Mouse (Mus musculus) lung, embryonic 14.5 days (tissue): ENCODE data around the gene Arnt2. TPM values are rescaled to one million over a fixed set of nuclear protein-coding genes. Genes with fewer than 3 reads are reported as not detected.

Experiments used
- ATAC-seq: fragments of 200-750 bp; cut with Nextera tagmentation; 2 replicates; pipeline ENCODE4 v1.8.0; 2017; ENCODE audit warnings: mild to moderate bottlenecking, moderate TSS enrichment, moderate library complexity; ENCODE audit not compliant: insufficient read depth
- DNase-seq: peaks from one replicate; pipeline ENCODE4 v3.0.0-alpha.2; 2015
- H3K27ac ChIP-seq: fragments of 300-500 bp; sonication (generic); 2 replicates; pipeline ENCODE4 v1.5.1; 2014; ENCODE audit warnings: low read depth, mild to moderate bottlenecking, moderate library complexity
- H3K27me3 ChIP-seq: fragments of 300-500 bp; sonication (generic); 2 replicates; pipeline ENCODE4 v1.6.1; 2014; ENCODE audit warnings: low read length, control low read depth; ENCODE audit not compliant: insufficient read depth
- H3K36me3 ChIP-seq: fragments of 300-500 bp; sonication (generic); 2 replicates; pipeline ENCODE4 v1.6.1; 2014; ENCODE audit warnings: control low read depth; ENCODE audit not compliant: insufficient read depth
- H3K4me1 ChIP-seq: fragments of 300-500 bp; sonication (generic); 2 replicates; pipeline ENCODE4 v1.6.1; 2014; ENCODE audit warnings: antibody characterized with exemption, control low read depth; ENCODE audit not compliant: insufficient read depth
- H3K4me2 ChIP-seq: fragments of 300-500 bp; sonication (generic); 2 replicates; pipeline ENCODE4 v1.6.1; 2014; ENCODE audit warnings: mild to moderate bottlenecking
- H3K4me3 ChIP-seq: fragments of 300-500 bp; sonication (generic); 2 replicates; pipeline ENCODE4 v1.5.1; 2014; ENCODE audit warnings: low read depth, low read length
- H3K9ac ChIP-seq: fragments of 300-500 bp; sonication (generic); 2 replicates; pipeline ENCODE4 v1.6.1; 2014
- H3K9me3 ChIP-seq: fragments of 300-500 bp; sonication (generic); 2 replicates; pipeline ENCODE4 v1.6.1; 2016; ENCODE audit warnings: low read depth, low read length, control low read depth
- CTCF ChIP-seq: IDR thresholded peaks from 2 replicates; pipeline ENCODE4 v1.5.1; 2016; ENCODE audit warnings: antibody characterized with exemption, low read depth
- WGBS: fragments of 180-500 bp; shearing (Covaris S2); extraction: QIAGEN DNeasy Blood & Tissue Kit; methylation state at CpG from one replicate; pipeline ENCODE4 v1.1.7; 2014; 5-methylcytosine and 5-hydroxymethylcytosine counted together
- polyA plus RNA-seq: library from polyadenylated mRNA; unstranded; fragments of >200 nt; fragmentation: Nextera tagmentation; extraction: Ambion mirVana; gene quantifications from 2 replicates; pipeline ENCODE4 v1.2.1, GENCODE M21; 2014

The Arnt2 gene
- polyA plus RNA-seq, 1 experiment from 2014 or later = 14.4 TPM

DNA sequence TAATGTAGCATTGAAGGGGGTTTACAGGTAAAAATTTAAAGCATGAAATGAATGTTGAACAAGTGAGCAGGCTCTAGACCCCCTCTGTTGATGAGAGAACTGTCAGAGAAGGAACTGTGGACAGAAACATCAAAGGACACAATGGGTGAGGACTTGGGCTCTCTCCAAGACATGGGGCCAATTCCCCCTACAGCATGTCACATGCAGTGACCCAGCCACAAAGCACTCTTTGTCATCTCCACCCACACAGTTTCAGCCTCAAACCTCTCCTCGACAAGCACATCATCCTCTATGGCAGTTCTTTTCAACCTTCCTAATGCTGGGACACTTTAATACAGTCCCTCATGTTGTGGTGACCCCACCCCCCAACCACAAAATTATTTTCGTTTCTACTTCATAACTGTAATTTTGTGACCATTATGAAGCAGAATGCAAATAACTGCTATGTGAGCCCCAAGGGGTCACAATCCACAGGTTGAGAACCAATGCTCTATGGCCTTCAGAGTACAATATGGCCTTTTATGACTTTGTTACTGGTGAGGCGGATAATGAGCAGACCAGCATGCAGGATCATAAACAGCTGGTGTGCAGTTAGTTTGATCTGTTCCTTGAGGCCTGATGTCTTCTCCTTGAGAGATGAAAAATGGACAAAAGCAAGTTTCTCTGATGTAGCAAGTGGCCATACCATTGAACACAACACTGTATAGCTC is 10.8 kb upstream of the Arnt2 start:
- Histone ChIP-seq H3K9ac (no peak overlapping the region), H3K9me3 (no peaks in the 10 kb centered on the region), H3K27ac (no peak overlapping the region), H3K4me3 (no peak overlapping the region), H3K4me2 (no peak overlapping the region), H3K27me3 (no peaks in the 10 kb centered on the region), H3K36me3 (no peaks in the 10 kb centered on the region), H3K4me1 (no peaks in the 10 kb centered on the region)
- no peak for TF ChIP-seq CTCF
- 0 out of 2 replicates have a peak, but pooled peaks have one; percentile 44 for ATAC-seq
- DNase-seq = no peak
- 64% methylated on average over 3 of the region's 3 CpGs for WGBS

DNA sequence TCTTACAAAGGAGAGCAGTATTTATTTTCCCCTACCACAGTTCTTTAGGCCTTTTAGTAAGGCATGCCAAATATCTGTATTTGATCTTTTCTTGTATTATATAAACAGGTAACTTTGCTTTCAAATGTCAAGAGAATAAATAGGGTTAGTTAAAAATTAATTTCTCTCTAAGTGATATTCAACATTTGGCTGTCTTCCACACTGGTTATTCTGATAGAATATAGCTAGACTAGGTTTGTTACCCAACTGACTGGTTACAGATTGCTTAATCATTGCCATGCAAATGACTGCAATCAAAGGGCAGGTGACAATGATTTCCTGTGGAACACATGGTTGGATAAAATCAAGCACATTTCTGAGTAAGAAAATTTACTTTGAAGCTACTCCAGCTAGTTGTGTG is 7.5 kb upstream of the Arnt2 start:
- no peaks in the 10 kb centered on the region for H3K4me1 ChIP-seq
- no peak overlapping the region for H3K4me2 ChIP-seq
- H3K4me3 ChIP-seq = no peak overlapping the region
- H3K36me3 ChIP-seq = no peaks in the 10 kb centered on the region
- DNase-seq (no peak), ATAC-seq (no peak)
- no peak overlapping the region for H3K27ac ChIP-seq
- TF ChIP-seq CTCF = no peak
- H3K9ac ChIP-seq = no peak overlapping the region
- H3K27me3 ChIP-seq = no peaks in the 10 kb centered on the region
- no peaks in the 10 kb centered on the region for H3K9me3 ChIP-seq

DNA sequence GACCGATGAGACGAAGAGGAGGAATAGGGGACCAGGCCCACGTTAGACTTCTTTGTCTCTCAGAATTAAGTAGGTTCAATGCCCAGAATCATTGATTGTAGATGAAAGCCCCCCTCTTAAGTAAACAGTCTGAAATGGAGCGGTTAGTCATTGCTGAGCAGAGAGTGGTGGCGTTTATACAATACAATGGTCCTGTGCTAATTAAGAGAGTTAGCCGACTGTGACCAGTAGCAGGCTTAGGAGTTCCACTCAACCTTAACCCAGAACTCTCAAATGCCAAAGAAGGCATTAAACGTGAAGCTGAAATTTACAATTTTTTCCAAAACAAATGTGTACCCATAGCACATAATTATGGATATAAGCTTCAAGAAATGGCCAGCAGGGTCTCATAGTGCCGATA is 2.6 kb upstream of the Arnt2 start:
- ATAC-seq (no peak), DNase-seq (no peak)
- WGBS = 76% methylated on average over 8 of the region's 8 CpGs
- no peak for TF ChIP-seq CTCF
- H3K27me3 ChIP-seq = no peaks in the 10 kb centered on the region; the same call in 1 of the 2 replicates
- H3K27ac ChIP-seq = no peak overlapping the region
- H3K9me3 ChIP-seq = no peaks in the 10 kb centered on the region
- H3K36me3 ChIP-seq = no peaks in the 10 kb centered on the region
- peaks cover 7% of the 10 kb centered on the region for H3K4me1 ChIP-seq
- H3K9ac ChIP-seq = no peak overlapping the region
- no peak overlapping the region for H3K4me3 ChIP-seq
- no peak overlapping the region for H3K4me2 ChIP-seq

DNA sequence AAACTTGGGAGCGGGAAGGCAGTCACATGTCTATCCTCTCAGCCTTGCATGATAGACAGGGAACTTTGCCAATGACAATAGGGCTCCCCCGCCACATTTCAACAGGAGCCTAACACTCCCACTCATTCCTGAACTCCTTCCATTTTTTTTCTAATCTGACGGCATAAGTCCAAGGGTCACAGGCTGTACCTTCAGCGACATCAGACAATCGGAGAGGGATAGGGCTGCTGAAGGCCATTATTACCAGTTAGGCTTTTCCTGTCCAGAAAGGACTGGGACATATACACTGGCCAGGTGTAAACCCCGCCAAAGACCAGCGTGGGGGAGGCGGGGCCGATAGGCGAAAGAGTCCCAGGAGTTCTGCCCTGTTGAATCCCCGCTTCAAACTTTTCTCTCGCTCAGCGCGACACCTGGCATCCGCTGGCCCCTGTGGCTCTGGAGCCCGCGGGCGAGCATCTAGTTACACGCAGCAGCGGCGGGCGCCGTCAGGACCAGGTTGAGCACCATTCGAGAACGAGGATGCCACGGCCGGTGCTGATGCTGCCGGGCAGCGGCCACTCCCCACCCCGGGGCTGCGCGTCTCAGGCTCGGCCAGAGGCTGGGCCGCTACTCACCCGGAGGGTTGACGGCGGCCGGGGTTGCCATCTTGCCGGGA is 608 bp downstream of the Arnt2 start:
- peak overlapping the region; percentile 63 for H3K4me3 ChIP-seq
- TF ChIP-seq CTCF = no peak
- peak; percentile 74 for DNase-seq
- peak overlapping the region; percentile 77 for H3K4me2 ChIP-seq
- H3K27ac ChIP-seq = peak overlapping the region; percentile 86
- no peaks in the 10 kb centered on the region for H3K36me3 ChIP-seq
- ATAC-seq = peak; percentile 80
- H3K9me3 ChIP-seq = no peaks in the 10 kb centered on the region
- H3K27me3 ChIP-seq = no peaks in the 10 kb centered on the region; the same call in 1 of the 2 replicates
- WGBS = 2% methylated on average over 30 of the region's 39 CpGs
- H3K4me1 ChIP-seq = peaks cover 7% of the 10 kb centered on the region
- H3K9ac ChIP-seq = peak overlapping the region; percentile 89

DNA sequence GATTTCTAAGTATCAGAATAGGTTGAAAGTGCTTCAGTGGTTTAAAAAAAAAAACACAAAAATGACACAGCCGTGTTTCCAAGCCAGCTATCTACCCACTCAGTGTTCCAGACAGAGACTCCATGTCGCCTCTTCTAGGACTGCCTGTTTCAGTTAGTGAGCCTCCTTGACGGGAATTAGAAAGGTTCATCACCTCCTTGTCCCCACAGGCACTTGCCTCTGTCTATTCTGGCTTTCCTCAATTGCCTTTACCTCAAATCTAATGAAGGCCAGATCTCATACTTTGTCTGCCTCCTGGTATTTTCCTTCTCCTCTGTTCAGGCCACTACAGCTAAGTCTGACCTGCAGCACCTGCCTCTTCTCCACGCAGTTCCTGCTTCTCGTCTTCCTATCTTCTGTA is 1.7 kb downstream of the Arnt2 start:
- ATAC-seq = no peak
- no peaks in the 10 kb centered on the region for H3K9me3 ChIP-seq

DNA sequence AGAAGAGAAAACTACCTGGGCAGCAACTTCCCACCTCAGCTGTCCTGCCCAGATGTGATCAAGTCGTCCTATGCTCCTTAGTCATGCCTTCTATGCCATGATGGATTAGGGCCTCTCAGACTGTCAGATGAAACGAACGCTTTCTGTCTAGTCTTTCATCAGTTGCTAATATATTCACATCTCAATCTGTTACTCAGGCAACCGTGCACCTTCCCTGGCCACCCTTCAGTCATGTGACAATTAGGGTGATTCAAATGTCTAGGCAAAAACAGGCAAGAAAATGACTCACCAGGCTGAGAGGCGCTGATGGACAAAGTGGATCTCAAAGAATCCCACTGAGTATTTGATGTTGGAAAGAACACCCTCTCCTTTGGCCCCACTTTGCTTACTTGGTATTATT is 6.6 kb downstream of the Arnt2 start:
- no peak for DNase-seq
- ATAC-seq = no peak
- Histone ChIP-seq H3K4me2 (no peak overlapping the region), H3K9ac (no peak overlapping the region), H3K4me3 (no peak overlapping the region), H3K36me3 (no peaks in the 10 kb centered on the region), H3K9me3 (no peaks in the 10 kb centered on the region), H3K27me3 (no peaks in the 10 kb centered on the region), H3K4me1 (no peaks in the 10 kb centered on the region), H3K27ac (no peak overlapping the region)
- no peak for TF ChIP-seq CTCF
- WGBS = 51% methylated on average over 5 of the region's 5 CpGs

More for the DNA sequence above, 1.7 kb downstream of the Arnt2 start:
- Histone ChIP-seq H3K27me3 (no peaks in the 10 kb centered on the region; the same call in 1 of the 2 replicates), H3K36me3 (no peaks in the 10 kb centered on the region), H3K27ac (no peak overlapping the region), H3K9ac (no peak overlapping the region), H3K4me1 (peaks cover 7% of the 10 kb centered on the region), H3K4me3 (no peak overlapping the region), H3K4me2 (peak overlapping the region; percentile 77)
- 72% methylated on average over 5 of the region's 5 CpGs for WGBS
- DNase-seq = no peak
- TF ChIP-seq CTCF = no peak

- WGBS = 65% methylated on average over 9 of the region's 9 CpGs
- no peak for TF ChIP-seq CTCF
- no peak for ATAC-seq
These were observed 8.1 kb downstream of the Arnt2 start for GRCm38 (mm10) chr7:84401641-84402455.

More at GRCm38 (mm10) chr7:84401641-84402455, 8.1 kb downstream of the Arnt2 start:
- Histone ChIP-seq H3K9ac (no peak overlapping the region), H3K36me3 (no peaks in the 10 kb centered on the region), H3K4me3 (no peak overlapping the region), H3K27ac (no peak overlapping the region), H3K4me1 (no peaks in the 10 kb centered on the region), H3K4me2 (no peak overlapping the region), H3K9me3 (no peaks in the 10 kb centered on the region), H3K27me3 (no peaks in the 10 kb centered on the region)
- DNase-seq = no peak
